Mouse (Mus musculus) inflammation-experienced regulatory T-cells, adult 16 weeks (primary cell): ENCODE data around the gene Gspt1. TPM values are rescaled to one million over a fixed set of nuclear protein-coding genes. Genes with fewer than 3 reads are reported as not detected.

Source experiments
- polyA plus RNA-seq: library from polyadenylated mRNA; unstranded; fragments of 100-300 nt; shearing (Covaris generic); gene quantifications from one replicate; pipeline ENCODE4 v1.2.1, GENCODE M21; 2017

The Gspt1 gene
- 23.8 TPM for polyA plus RNA-seq

GRCm38 (mm10) chr16:11253898-11254722, at the start of gene Gspt1:
Gspt1 (minus strand) TSS chr16:11254325.

GRCm38 (mm10) chr16:11202571-11203554, 51.3 kb downstream of the Gspt1 start, which contains the start of gene Rsl1d1:
Rsl1d1 (minus strand) TSS chr16:11203331.

GRCm38 (mm10) chr16:11176208-11176883, 77.8 kb downstream of the Gspt1 start, which contains the start of gene Zc3h7a:
Zc3h7a (minus strand) TSS chr16:11176393.

Other genes with a start within 250 kb of the Gspt1 start
- 2.3 TPM for gene Snn, start 193.4 kb downstream of the Gspt1 start, polyA plus RNA-seq
- gene Litaf, start 188.2 kb downstream of the Gspt1 start, polyA plus RNA-seq, result 33.7 TPM
- 12.4 TPM for gene Txndc11, start 119.7 kb downstream of the Gspt1 start, polyA plus RNA-seq
- 443 TPM for gene Zc3h7a, start 77.9 kb downstream of the Gspt1 start, polyA plus RNA-seq
- 175 TPM for gene Rsl1d1, start 51.0 kb downstream of the Gspt1 start, polyA plus RNA-seq
- gene Tnfrsf17, start 59.5 kb upstream of the Gspt1 start, polyA plus RNA-seq, result not detected
- 24.4 TPM for gene Snx29, start 68.6 kb upstream of the Gspt1 start, polyA plus RNA-seq